Mouse (Mus musculus): ENCODE data around the gene Bcorl1. TPM values are rescaled to one million over a fixed set of nuclear protein-coding genes. Genes with fewer than 3 reads are reported as not detected.

The Bcorl1 gene
- polyA plus RNA-seq, 1 experiment from 2014 or later, result 10.1 TPM

DNA sequence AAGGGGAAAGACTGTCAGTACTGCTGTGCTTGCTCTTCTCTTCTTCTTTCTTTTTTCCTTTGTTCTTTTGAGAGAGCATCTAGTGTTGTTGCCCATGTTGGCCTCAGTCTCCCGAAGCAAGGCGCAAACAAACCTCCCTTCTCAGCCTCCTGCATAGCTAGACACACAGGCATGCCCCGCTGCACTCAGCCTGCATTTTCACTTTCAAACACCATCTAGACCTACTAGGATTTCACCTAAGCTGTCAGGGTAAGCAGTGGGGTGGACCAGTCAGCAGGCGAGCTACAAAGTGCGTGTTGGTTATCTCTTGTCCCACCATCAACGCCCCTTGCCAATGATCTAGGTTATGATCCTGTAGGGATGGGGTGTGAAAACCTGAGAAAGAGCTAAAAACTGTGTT, 100.4 kb downstream of the Bcorl1 start:
- Histone ChIP-seq H3K4me2 (replicated peaks; ENCODE audit: low read depth, low read length) (no peak overlapping the region), H3K9ac (ENCODE audit: low read depth, low read length) (no peak overlapping the region), H3K4me1 (ENCODE audit: control insufficient read depth, insufficient read depth, low read length) (peaks cover 6% of the 10 kb centered on the region; the same call in 1 of the 2 replicates), H3K27me3 (ENCODE audit: control insufficient read depth, insufficient read depth, low read length) (no peaks in the 10 kb centered on the region), H3K4me3 (ENCODE audit: low read length) (no peak overlapping the region), H3K9me3 (ENCODE audit: control insufficient read depth, low read length) (no peaks in the 10 kb centered on the region), H3K36me3 (ENCODE audit: control insufficient read depth, insufficient read depth, low read length) (no peaks in the 10 kb centered on the region), H3K27ac (ENCODE audit: low read depth, low read length) (no peak overlapping the region)
- 76% methylated on average over 6 of the region's 6 CpGs for WGBS
- ATAC-seq (ENCODE audit: low FRiP score, low TSS enrichment), result no peak

DNA sequence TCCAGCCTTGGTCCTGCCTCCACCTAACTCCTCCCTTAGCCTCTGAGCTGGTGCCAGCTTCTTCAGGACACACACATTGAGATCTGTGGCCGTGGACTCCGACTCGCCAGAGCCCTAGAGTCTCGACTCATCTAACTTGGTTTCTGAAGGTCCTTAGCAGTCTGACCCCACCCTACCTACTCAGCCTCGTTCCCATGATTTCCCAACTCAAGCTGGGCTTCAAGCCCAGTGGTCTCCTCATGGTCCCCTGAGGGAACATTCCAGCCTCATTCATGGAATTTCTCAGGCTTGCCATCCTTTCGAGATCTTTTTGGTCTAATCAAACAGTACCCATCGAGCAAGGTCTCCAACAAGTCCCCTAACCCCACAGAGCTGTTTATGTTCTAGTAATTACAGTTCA, 100.8 kb downstream of the Bcorl1 start:
- H3K4me3 ChIP-seq (ENCODE audit: low read length), result no peak overlapping the region
- no peaks in the 10 kb centered on the region for H3K27me3 ChIP-seq (ENCODE audit: control insufficient read depth, insufficient read depth, low read length)
- no peak overlapping the region for H3K27ac ChIP-seq (ENCODE audit: low read depth, low read length)
- H3K9ac ChIP-seq (ENCODE audit: low read depth, low read length), result no peak overlapping the region
- H3K36me3 ChIP-seq (ENCODE audit: control insufficient read depth, insufficient read depth, low read length), result no peaks in the 10 kb centered on the region
- H3K4me1 ChIP-seq (ENCODE audit: control insufficient read depth, insufficient read depth, low read length), result peaks cover 6% of the 10 kb centered on the region; the same call in 1 of the 2 replicates
- H3K4me2 ChIP-seq (replicated peaks; ENCODE audit: low read depth, low read length), result no peak overlapping the region
- no peaks in the 10 kb centered on the region for H3K9me3 ChIP-seq (ENCODE audit: control insufficient read depth, low read length)
- 80% methylated on average over 7 of the region's 7 CpGs for WGBS
- ATAC-seq (ENCODE audit: low FRiP score, low TSS enrichment), result no peak

DNA sequence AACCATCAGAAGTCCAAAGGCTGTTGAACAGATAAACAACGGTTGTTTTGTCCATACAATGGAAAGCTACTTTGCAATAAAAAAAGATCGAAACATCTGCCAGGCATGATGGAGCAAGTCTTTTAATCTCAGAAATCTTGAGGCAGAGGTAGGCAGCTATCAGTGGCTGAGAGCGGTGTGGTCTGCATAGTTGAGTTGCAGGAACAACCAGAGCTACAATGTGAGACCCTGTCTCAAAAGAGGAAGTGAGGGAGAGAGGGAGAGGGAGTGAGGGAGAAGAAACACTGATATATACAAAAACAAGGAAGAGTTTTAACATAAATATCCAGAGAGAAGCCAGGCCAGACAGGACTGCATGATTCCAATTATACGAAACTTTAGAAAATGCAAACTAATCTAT, 103.5 kb downstream of the Bcorl1 start:
- H3K4me2 ChIP-seq (replicated peaks; ENCODE audit: low read depth, low read length), result no peak overlapping the region
- no peak overlapping the region for H3K4me3 ChIP-seq (ENCODE audit: low read length)

DNA sequence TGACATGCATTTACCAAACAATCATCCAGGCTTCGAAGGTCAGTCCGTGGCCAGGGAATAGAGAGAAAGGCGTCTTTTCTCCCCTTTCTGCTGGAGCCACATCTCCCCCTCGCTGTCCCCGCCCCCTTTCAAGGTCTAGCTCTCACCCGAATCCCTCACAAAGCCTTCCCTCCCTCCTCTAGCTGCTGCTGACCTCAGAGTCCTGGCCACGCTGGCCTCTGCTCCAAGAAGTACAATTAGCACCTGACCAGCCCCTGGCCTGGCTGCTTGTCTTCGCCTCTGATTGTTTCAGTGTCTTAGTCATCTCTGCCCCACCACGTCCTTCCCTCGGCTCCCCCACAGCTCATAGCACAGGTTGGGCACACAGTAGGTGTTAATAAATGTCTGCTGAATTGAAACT, 108.5 kb downstream of the Bcorl1 start:
- Histone ChIP-seq H3K27me3 (ENCODE audit: control insufficient read depth, insufficient read depth, low read length) (no peaks in the 10 kb centered on the region), H3K4me3 (ENCODE audit: low read length) (no peak overlapping the region), H3K27ac (ENCODE audit: low read depth, low read length) (no peak overlapping the region), H3K9me3 (ENCODE audit: control insufficient read depth, low read length) (no peaks in the 10 kb centered on the region), H3K9ac (ENCODE audit: low read depth, low read length) (no peak overlapping the region), H3K4me1 (ENCODE audit: control insufficient read depth, insufficient read depth, low read length) (peaks cover 3% of the 10 kb centered on the region; the same call in 1 of the 2 replicates), H3K36me3 (ENCODE audit: control insufficient read depth, insufficient read depth, low read length) (no peaks in the 10 kb centered on the region), H3K4me2 (replicated peaks; ENCODE audit: low read depth, low read length) (no peak overlapping the region)
- WGBS, result 33% methylated on average over 10 of the region's 10 CpGs
- no peak for ATAC-seq (ENCODE audit: low FRiP score, low TSS enrichment)

More for the DNA sequence above, 103.5 kb downstream of the Bcorl1 start:
- H3K36me3 ChIP-seq (ENCODE audit: control insufficient read depth, insufficient read depth, low read length), result no peaks in the 10 kb centered on the region
- H3K4me1 ChIP-seq (ENCODE audit: control insufficient read depth, insufficient read depth, low read length), result no peaks in the 10 kb centered on the region
- 88% methylated on average over 4 of the region's 4 CpGs for WGBS
- no peaks in the 10 kb centered on the region for H3K9me3 ChIP-seq (ENCODE audit: control insufficient read depth, low read length)
- no peak overlapping the region for H3K9ac ChIP-seq (ENCODE audit: low read depth, low read length)
- no peak for ATAC-seq (ENCODE audit: low FRiP score, low TSS enrichment)
- no peaks in the 10 kb centered on the region for H3K27me3 ChIP-seq (ENCODE audit: control insufficient read depth, insufficient read depth, low read length)
- H3K27ac ChIP-seq (ENCODE audit: low read depth, low read length), result no peak overlapping the region

GRCm38 (mm10) chrX:48452231-48452890, 111.2 kb downstream of the Bcorl1 start:
- ATAC-seq (ENCODE audit: low FRiP score, low TSS enrichment), result no peak
- Histone ChIP-seq H3K36me3 (ENCODE audit: control insufficient read depth, insufficient read depth, low read length) (no peaks in the 10 kb centered on the region), H3K4me3 (ENCODE audit: low read length) (peak overlapping the region; percentile 46), H3K4me1 (ENCODE audit: control insufficient read depth, insufficient read depth, low read length) (peaks cover 3% of the 10 kb centered on the region; the same call in 1 of the 2 replicates), H3K27ac (ENCODE audit: low read depth, low read length) (no peak overlapping the region), H3K9me3 (ENCODE audit: control insufficient read depth, low read length) (no peaks in the 10 kb centered on the region), H3K4me2 (replicated peaks; ENCODE audit: low read depth, low read length) (peak overlapping the region; percentile 42), H3K9ac (ENCODE audit: low read depth, low read length) (peak overlapping the region; percentile 64; the same call in 1 of the 2 replicates), H3K27me3 (ENCODE audit: control insufficient read depth, insufficient read depth, low read length) (no peaks in the 10 kb centered on the region)
- 39% methylated on average over 9 of the region's 9 CpGs for whole genome bisulfite sequencing

GRCm38 (mm10) chrX:48452931-48453673, 111.9 kb downstream of the Bcorl1 start:
- ATAC-seq (ENCODE audit: low FRiP score, low TSS enrichment), result peak; percentile 40; the same call in 1 of the 2 replicates
- Histone ChIP-seq H3K9ac (ENCODE audit: low read depth, low read length) (peak overlapping the region; percentile 64), H3K4me1 (ENCODE audit: control insufficient read depth, insufficient read depth, low read length) (peaks cover 3% of the 10 kb centered on the region; the same call in 1 of the 2 replicates), H3K4me2 (replicated peaks; ENCODE audit: low read depth, low read length) (peak overlapping the region; percentile 42), H3K4me3 (ENCODE audit: low read length) (peak overlapping the region; percentile 46), H3K27ac (ENCODE audit: low read depth, low read length) (no peak overlapping the region), H3K9me3 (ENCODE audit: control insufficient read depth, low read length) (no peaks in the 10 kb centered on the region), H3K27me3 (ENCODE audit: control insufficient read depth, insufficient read depth, low read length) (no peaks in the 10 kb centered on the region), H3K36me3 (ENCODE audit: control insufficient read depth, insufficient read depth, low read length) (no peaks in the 10 kb centered on the region)
- WGBS, result 25% methylated on average over 51 of the region's 71 CpGs

DNA sequence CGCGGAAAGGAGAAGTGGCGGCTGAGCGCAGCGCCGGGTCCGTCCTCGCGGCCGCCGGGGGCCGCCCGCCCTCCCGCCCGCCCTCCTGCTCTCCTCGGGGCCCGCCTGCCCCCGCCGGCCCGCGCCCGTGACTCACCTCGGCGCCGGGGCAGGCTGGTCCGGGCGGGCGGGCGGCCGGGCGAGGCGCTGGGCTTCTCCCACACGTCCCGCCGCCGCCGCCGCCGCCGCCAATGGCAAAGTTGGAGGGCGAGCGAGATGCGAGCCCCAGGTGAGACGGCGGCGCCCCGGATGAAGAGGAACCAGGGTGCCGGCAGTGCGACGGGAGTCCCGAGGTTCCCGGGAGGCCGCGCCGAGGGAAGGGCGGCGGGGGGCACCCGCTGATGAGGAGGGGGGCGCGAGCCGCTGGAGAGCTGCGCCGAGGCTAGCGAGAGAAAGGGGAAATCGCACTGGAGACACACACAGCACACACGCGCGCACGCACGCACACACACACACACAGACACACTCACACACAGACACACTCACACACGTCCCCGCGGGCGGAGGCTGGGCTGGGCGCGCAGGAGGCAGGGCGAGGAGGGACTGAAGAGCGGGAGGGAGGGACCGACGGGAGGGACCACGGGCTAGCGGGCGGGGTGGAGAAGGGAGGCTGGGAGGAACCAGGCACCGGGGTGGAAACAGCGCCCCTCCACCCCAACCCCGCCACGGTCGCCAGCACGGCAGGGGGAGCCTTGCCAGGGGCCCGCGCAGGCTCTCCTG, 112.8 kb downstream of the Bcorl1 start:
- Histone ChIP-seq H3K27me3 (ENCODE audit: control insufficient read depth, insufficient read depth, low read length) (no peaks in the 10 kb centered on the region), H3K4me2 (replicated peaks; ENCODE audit: low read depth, low read length) (peak overlapping the region; percentile 42), H3K4me1 (ENCODE audit: control insufficient read depth, insufficient read depth, low read length) (peaks cover 3% of the 10 kb centered on the region; the same call in 1 of the 2 replicates), H3K36me3 (ENCODE audit: control insufficient read depth, insufficient read depth, low read length) (no peaks in the 10 kb centered on the region), H3K9me3 (ENCODE audit: control insufficient read depth, low read length) (no peaks in the 10 kb centered on the region), H3K4me3 (ENCODE audit: low read length) (peak overlapping the region; percentile 46), H3K27ac (ENCODE audit: low read depth, low read length) (no peak overlapping the region), H3K9ac (ENCODE audit: low read depth, low read length) (peak overlapping the region; percentile 64)
- WGBS, result 22% methylated on average over 56 of the region's 91 CpGs
- ATAC-seq (ENCODE audit: low FRiP score, low TSS enrichment), result peak; percentile 90

DNA sequence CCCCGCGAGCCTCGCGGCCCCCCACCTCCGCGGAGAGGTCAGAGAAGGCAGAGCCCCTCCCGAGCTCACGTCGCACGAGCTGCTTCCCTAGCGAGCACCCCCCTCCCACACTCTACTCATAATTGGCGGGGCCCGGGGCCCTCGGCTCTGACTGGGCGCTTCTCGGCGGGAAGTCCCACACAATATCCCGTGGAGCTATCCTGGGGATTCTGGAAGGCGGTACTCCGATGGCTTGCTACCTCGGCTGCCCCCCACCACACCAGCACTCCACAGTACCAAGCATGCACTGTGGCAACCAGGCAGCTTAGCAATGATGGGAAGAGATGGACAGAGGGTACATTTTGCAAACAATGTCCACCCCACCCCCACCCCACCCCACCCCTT, 113.3 kb downstream of the Bcorl1 start:
- Histone ChIP-seq H3K36me3 (ENCODE audit: control insufficient read depth, insufficient read depth, low read length) (no peaks in the 10 kb centered on the region), H3K27ac (ENCODE audit: low read depth, low read length) (no peak overlapping the region), H3K4me3 (ENCODE audit: low read length) (peak overlapping the region; percentile 46), H3K4me1 (ENCODE audit: control insufficient read depth, insufficient read depth, low read length) (peaks cover 3% of the 10 kb centered on the region; the same call in 1 of the 2 replicates), H3K27me3 (ENCODE audit: control insufficient read depth, insufficient read depth, low read length) (no peaks in the 10 kb centered on the region), H3K4me2 (replicated peaks; ENCODE audit: low read depth, low read length) (peak overlapping the region; percentile 42), H3K9me3 (ENCODE audit: control insufficient read depth, low read length) (no peaks in the 10 kb centered on the region), H3K9ac (ENCODE audit: low read depth, low read length) (peak overlapping the region; percentile 35; the same call in 1 of the 2 replicates)
- peak; percentile 58 for ATAC-seq (ENCODE audit: low FRiP score, low TSS enrichment)
- 41% methylated on average over 21 of the region's 21 CpGs for WGBS

Measured in kidney, embryonic 14.5 days (tissue).